Mouse (Mus musculus): ENCODE data around the gene Fer1l5.

The Fer1l5 gene

GRCm38 (mm10) chr1:36432999-36433398, 60.9 kb downstream of the Fer1l5 start:
- no peak for DNase-seq

GRCm38 (mm10) chr1:36433616-36434015, 61.5 kb downstream of the Fer1l5 start:
- no peak for DNase-seq

DNA sequence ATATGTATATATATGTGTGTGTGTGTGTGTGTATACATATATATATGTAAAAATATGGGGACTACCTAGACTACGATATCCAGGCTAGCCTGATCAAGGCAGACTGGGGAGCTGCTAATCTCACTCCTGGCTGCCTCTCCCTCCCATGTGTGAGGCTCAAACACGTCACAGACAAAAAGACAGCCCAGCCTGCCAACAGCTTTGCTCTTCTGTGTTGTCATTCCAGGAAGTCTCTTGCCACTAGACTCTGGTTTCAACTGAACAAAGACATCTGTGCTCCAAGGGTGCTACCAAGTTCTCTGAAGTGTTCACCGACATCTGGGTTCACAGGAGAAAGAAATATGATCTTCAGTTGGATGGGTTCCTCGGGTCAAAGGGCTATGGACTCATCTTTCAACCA, 63.0 kb downstream of the Fer1l5 start:
- no peak for DNase-seq

- no peak for DNase-seq
Observed at GRCm38 (mm10) chr1:36436515-36436914, 64.4 kb downstream of the Fer1l5 start.

DNA sequence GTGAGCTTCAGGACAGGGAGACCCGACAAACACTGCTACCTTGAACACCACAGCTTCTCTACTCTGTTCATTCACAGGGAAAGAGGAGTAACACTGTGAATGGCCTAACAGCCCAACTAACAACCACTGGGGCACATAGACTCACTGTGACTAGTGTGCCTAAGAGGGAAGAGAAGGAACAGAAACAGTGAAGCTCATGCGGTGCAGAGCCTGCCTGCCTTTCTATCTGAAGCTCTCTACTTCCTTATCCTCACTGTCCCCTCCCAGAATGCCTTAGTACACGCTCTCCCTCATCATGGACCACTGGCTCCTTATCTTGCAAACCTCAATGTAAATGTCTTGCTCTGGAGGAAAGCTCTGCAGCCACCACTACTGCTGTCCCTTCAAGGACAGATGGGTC, 65.1 kb downstream of the Fer1l5 start:
- no peak for DNase-seq

GRCm38 (mm10) chr1:36441101-36441500, 69.0 kb downstream of the Fer1l5 start:
- no peak for DNase-seq

DNA sequence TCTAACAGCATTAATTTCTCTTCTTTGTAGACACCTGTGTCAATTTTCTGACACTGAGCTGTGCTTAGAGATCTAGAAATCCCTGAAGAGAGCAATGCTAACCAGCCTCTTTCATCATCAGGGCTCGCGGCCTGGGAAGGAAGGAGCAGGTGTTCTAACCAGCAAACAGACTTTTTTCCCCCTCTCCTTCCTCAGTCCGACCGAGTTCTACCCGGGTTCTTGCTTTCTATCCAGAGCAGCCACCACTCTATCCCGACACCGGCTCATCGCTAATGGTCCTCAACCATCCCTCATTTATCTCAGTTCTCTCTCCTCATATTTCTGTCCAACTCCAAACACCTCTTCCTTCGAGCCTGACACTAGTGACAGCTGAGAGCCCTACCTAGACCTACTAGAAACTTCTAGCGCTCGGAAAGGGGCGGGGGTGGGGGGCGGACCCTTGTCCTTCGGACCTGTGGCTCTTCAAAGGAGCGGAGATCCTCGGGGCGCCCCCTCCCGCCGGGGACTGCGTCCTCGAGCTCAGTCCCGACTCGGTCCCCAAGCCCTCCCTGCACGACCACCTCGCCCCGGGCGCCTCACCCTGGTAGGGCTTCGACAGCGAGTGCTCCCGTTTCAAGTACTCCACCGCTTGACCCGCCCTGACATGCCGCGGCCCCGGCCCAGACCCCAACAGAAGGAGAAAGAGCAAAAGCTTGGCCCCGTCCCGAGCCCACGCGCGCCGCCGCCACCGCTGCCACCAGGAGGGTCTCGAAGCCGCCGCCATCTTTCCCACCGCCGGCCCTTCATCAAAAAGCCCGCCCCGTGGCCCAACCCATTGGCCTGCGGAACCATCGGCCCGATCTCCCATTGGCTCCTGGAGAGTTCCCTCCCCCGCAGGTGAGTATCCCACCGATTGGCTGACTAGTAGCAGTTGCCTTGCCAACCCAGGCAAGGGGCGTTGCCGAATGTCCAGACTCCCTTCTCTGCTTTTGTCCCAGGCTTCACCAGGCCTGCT, 72.7 kb downstream of the Fer1l5 start, which contains the start of gene Lman2l:
TSS of gene Lman2l (minus strand) at position 801 of the 994 bp plus-strand sequence.
- peak; percentile 98 to 99 for DNase-seq

- DNase-seq = no peak
Observed at GRCm38 (mm10) chr1:36445508-36445907, 73.4 kb downstream of the Fer1l5 start.

DNA sequence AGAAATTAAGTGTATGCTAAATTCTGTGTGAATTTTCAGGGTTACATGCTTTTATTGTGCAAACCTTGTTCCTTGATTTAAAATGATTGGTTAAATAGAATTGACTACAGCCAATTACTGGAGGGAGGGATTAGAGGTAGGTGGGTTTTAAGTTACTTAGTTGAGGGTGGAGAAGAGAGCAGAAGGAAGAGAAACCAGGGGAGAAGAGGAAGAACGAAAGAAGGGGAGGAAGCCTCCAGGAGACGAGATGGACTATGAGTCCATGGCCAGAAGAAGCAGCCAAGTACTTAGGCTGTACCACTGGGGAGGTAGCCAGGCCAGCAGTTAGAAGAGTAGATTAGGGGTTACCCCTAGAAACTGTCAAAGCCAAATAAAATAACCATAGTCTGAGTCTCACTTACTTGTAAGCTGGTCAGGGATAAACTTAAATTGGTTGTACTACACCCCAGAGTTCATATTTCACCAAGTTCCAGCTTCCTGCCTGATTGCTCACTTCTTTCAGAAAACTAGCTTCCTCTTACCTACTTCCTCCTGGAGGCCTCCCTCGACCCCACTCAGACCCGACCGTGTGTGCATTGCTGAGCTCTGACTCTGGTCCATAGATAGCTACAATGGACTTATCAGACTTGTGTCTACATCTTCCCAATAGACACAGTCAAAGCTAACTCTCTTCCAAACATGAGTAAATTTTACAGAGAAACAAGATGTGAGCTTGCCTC, 74.2 kb downstream of the Fer1l5 start:
- no peak for DNase-seq

DNA sequence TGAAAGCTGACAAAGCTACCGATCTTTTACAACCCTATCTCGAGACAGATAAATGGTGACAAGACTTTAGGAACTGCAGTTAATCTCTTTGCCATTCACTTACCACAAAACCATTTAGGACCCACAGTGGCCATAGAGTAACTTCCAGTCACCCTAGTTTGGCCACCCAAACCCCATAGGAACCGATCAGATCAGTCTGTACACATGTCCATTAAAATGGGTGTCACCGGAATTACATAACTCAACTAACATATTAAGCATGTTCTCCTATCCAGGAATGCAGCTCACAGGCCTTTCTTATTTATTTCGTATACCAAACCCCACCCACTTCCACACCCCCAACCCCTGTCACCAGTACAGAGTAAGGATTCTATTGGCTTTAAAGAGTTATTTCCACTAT, 74.8 kb downstream of the Fer1l5 start:
- DNase-seq = no peak

DNA sequence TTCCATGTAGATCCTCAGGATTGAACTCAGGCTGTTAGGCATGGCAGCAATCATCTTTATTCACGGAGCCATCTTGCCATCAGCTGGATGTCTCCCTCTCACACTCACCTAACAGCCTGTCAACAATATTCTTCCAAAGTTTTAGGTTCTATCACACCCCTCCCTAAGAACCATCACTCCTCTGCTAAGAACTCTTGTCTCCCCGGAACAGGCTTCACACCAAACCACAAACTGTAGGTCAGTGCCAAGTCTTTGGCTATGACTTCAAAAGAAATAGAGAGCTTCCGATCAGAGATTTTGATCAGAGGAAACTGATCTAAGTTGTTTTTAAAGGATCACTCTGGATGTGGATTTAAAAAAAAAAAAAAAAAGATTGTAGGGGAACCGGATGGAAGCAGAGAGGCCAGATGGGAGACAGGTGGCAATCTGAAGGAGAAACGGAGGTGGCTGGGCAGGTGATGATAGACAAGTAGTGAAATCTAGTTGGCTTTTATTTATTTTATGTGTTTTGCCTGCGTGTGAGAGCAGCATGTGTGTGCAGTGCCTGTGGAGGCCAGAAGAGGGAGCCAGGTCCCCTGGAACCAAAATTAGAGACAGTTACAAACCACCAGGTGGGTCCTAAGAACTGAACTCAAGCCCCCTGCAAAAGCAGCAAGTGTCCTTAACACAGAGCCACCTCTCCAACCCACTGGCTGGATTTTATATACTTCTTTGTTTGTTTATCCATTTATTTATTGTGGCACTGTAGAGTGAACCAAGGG, 82.1 kb downstream of the Fer1l5 start:
- no peak for DNase-seq

GRCm38 (mm10) chr1:36457388-36458014, 85.4 kb downstream of the Fer1l5 start:
- DNase-seq = no peak

DNA sequence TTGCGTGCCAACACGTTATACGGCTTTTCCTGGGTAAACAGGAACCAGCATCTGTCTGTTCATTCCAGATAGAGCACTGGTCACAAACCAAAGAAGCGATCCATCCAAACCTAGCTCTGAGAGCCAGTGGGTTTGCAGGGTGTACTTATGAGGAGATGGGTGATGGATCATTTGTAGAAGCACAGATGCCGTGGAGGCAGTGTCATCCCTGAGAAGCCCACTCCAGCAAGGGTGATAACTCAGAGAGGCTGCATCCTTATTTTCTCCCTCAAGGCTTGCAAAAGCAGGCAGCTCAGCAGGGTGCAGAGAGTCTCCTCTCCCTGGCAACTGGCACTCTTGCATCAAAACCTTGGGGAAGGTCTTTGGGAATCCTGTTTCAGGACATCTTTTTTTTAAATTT, 86.1 kb downstream of the Fer1l5 start:
- no peak for DNase-seq

DNA sequence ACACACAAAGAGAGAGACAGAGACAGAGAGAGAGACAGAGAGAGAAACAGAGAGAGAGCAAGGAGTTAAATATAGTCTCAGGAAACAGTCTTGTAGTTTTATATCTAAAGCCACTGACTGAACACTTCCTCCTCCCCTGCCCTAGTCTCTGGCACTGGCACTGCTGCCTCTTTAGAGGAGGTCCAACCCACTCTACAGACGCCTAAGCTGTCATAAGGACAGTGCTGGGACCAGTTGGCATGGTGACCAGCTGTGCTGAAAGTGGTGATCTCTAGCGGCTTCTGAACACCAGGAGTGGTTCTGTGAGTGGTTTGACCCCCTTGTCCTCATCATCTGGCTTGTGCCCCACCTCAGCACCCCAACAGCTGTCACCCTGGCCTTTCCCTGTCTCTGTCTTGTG, 89.7 kb downstream of the Fer1l5 start:
- DNase-seq = no peak

- no peak for DNase-seq
Observed at GRCm38 (mm10) chr1:36465641-36466160, 93.6 kb downstream of the Fer1l5 start.

- no peak for DNase-seq
Observed at GRCm38 (mm10) chr1:36467446-36467845, 95.4 kb downstream of the Fer1l5 start.

DNA sequence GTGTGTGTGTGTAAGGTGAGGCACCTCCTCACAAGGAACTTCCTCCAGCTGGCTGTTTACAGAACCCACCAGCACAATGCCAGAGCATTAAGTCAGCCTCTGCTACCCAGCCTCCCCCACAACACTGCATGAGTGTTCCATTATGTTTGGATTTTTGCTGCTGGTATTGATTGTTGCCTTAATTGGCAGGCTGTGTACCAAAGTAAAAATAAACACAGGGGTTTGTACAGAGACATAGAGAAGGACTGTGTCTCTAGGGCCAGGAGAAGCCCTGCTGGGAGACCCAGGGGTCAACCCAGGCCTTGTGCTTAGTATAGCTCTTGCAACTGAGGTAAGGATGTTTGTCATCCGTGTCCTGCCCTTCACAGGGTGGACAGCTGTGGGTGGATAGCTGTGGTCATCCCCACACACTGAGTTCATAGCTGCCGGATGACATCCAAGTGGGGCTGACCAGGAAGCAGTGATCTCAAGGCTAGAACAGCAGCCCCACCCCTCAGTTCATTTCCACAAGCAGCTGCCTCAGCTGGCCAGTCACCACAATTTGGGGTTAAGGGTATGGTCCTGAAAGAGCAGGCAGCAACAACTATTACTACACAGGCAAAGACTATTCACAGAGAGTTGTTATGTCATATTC, 97.8 kb downstream of the Fer1l5 start:
- no peak for DNase-seq

GRCm38 (mm10) chr1:36471181-36472105, 99.4 kb downstream of the Fer1l5 start, which contains the start of gene Cnnm4:
TSS of gene Cnnm4 (plus strand) at chr1:36471620.
- peak; percentile 90 to 94 for DNase-seq

All from kidney, postnatal 4 days (tissue).